Mouse (Mus musculus) kidney, postnatal 0 days (tissue): Measurements from ENCODE around the gene Nlrc3. TPM values are rescaled to one million over a fixed set of nuclear protein-coding genes. Genes with fewer than 3 reads are reported as not detected.

ENCODE experiments used
- ATAC-seq: fragments of 200-750 bp; cut with Nextera tagmentation; replicated peaks from 2 replicates; pipeline ENCODE4 v1.8.0; 2017; ENCODE audit warnings: low read depth, moderate number of reproducible peaks, moderate TSS enrichment, moderate library complexity; ENCODE audit not compliant: low FRiP score
- DNase-seq: peaks from one replicate; pipeline ENCODE4 v3.0.0-alpha.2; 2016; ENCODE audit warnings: low spot score
- H3K27ac ChIP-seq: fragments of 300-500 bp; sonication (generic); 2 replicates; pipeline ENCODE4 v1.5.1; 2014; ENCODE audit warnings: mild to moderate bottlenecking
- H3K27me3 ChIP-seq: fragments of 300-500 bp; sonication (generic); 2 replicates; pipeline ENCODE4 v1.6.1; 2014; ENCODE audit warnings: low read length, mixed read lengths; ENCODE audit not compliant: insufficient read depth
- H3K36me3 ChIP-seq: fragments of 300-500 bp; sonication (generic); 2 replicates; pipeline ENCODE4 v1.6.1; 2014; ENCODE audit warnings: low read length, mixed read lengths; ENCODE audit not compliant: insufficient read depth
- H3K4me1 ChIP-seq: fragments of 300-500 bp; sonication (generic); replicated peaks from 2 replicates; pipeline ENCODE4 v1.6.1; 2014; ENCODE audit warnings: antibody characterized with exemption, low read length, mixed read lengths; ENCODE audit not compliant: insufficient read depth
- H3K4me2 ChIP-seq: fragments of 300-500 bp; sonication (generic); 2 replicates; pipeline ENCODE4 v1.6.1; 2014; ENCODE audit warnings: mild to moderate bottlenecking, low read length, moderate library complexity, mixed read lengths
- H3K4me3 ChIP-seq: fragments of 300-500 bp; sonication (generic); replicated peaks from 2 replicates; pipeline ENCODE4 v1.5.1; 2014; ENCODE audit warnings: low read depth, low read length
- H3K9ac ChIP-seq: fragments of 300-500 bp; sonication (generic); 2 replicates; pipeline ENCODE4 v1.6.1; 2014; ENCODE audit warnings: low read depth, low read length
- H3K9me3 ChIP-seq: fragments of 300-500 bp; sonication (generic); replicated peaks from 2 replicates; pipeline ENCODE4 v1.6.1; 2016; ENCODE audit warnings: low read length, inconsistent platforms, mixed read lengths
- CTCF ChIP-seq: IDR thresholded peaks from 2 replicates; pipeline ENCODE4 v1.5.1; 2016; ENCODE audit warnings: antibody characterized with exemption, low read depth, mild to moderate bottlenecking, moderate library complexity
- WGBS: fragments of 180-500 bp; shearing (Covaris S2); extraction: QIAGEN DNeasy Blood & Tissue Kit; methylation state at CpG from one replicate; pipeline ENCODE4 v1.1.7; 2014; 5-methylcytosine and 5-hydroxymethylcytosine counted together
- polyA plus RNA-seq: library from polyadenylated mRNA; unstranded; fragments of >200 nt; fragmentation: Nextera tagmentation; extraction: Ambion mirVana; gene quantifications from 2 replicates; pipeline ENCODE4 v1.2.1, GENCODE M21; 2015

Gene Nlrc3
- polyA plus RNA-seq, 1 experiment from 2014 or later: 1.1 TPM

DNA sequence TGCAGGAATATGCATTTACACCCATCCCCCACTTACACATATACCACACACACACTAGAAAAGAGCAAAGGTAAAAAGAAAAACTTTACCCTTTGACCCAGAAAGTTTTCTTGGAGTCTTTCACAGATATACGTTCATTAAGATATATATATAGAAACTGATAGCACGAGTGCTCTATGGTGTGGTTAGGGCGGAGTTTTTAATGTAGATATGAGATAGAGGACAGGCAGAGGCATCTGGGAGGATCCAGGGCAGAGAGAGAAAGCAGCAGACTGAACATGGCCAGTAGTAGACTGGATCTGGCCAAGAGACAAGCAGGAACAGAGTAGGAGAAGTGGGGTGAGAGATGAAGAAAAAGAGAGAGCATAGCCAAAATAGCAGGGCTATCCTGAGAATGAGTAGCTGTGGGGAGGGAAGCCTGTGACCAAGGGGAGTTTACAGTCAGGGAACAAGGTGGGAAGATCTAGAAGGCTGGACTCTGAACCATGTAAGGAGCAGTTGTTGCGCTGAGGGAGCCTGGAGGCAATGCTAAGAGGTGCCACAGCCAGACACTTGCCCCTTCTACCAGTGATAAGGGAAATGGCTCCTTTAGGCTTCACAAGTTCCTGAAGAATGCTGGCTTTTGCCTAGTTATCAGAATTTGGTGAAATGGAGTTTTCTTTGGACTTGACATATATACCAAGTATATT, 36.6 kb upstream of the Nlrc3 start:
- Histone ChIP-seq H3K27me3 (no peaks in the 10 kb centered on the region), H3K36me3 (no peaks in the 10 kb centered on the region), H3K9me3 (no peaks in the 10 kb centered on the region), H3K4me2 (no peak overlapping the region), H3K4me3 (no peak overlapping the region), H3K9ac (no peak overlapping the region), H3K27ac (no peak overlapping the region), H3K4me1 (no peaks in the 10 kb centered on the region)
- DNase-seq: no peak
- no peak for ATAC-seq
- TF ChIP-seq CTCF: no peak
- WGBS: 77% methylated on average over 4 of the region's 4 CpGs

DNA sequence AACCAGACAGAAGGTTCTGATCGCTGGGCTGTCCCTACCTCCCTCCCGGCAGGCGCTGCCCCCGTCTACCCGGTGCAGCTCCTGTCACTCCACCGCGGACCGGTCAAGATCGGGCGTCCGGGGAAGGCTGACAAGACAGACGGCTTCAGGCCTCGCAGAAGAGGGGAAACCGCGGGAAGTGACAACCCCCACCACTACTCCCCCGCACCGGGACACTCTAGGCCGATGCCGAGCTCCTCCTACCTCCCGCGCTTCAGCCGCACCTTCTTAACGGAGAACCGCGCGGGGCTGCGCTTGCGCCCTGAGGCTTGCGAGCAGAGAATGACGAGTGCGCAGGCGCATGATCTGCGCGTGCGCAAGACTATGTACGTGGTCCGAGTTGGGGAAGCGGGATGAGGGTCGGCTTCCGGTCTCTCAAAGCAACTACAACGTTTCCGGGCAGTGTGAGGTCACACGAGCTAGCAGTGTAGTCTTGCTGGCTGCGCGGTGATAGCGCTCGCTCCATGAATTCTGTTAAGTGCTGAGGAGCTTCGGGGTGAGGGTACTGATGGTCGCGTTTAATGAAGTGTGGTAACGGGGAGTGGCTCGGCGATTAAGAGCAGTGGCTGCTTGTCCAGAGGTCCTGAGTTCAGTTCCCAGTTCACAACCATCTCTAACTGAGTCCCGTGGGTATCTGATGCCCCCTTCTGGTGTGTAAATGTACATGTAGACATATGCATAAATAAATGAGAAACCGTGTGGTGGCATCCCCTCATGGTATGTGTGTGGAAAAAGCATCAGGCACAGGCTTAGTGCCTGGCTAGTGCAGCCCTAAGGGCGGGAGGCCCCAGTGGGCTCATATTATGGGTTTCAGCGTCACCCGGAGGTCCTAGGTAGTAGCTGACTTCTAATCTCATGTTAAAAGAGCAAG, 27.3 kb upstream of the Nlrc3 start, which contains the start of gene Slx4:
Gene Slx4 (minus strand): TSS at position 282 of the 910 bp plus-strand sequence.
- H3K36me3 ChIP-seq: peaks cover 21% of the 10 kb centered on the region

GRCm38 (mm10) chr16:3988410-3988809, 12.0 kb upstream of the Nlrc3 start:
- Histone ChIP-seq H3K36me3 (peaks cover 89% of the 10 kb centered on the region), H3K4me2 (no peak overlapping the region), H3K9ac (no peak overlapping the region), H3K9me3 (no peaks in the 10 kb centered on the region), H3K27ac (no peak overlapping the region), H3K4me3 (no peak overlapping the region), H3K27me3 (no peaks in the 10 kb centered on the region), H3K4me1 (no peaks in the 10 kb centered on the region)
- TF ChIP-seq CTCF: no peak
- DNase-seq (no peak), ATAC-seq (no peak)
- 88% methylated on average over 4 of the region's 4 CpGs for WGBS

More for the DNA sequence above, 27.3 kb upstream of the Nlrc3 start, which contains the start of gene Slx4:
- ATAC-seq (peak; percentile 98), DNase-seq (peak; percentile 99)
- Histone ChIP-seq H3K27ac (peak within 1 kb of the TSS; percentile 88), H3K27me3 (no peaks in the 10 kb centered on the region), H3K4me1 (peaks cover 9% of the 10 kb centered on the region; the same call in 1 of the 2 replicates), H3K9me3 (no peaks in the 10 kb centered on the region), H3K4me2 (peak within 1 kb of the TSS; percentile 93), H3K4me3 (peak within 1 kb of the TSS; percentile 79), H3K9ac (peak within 1 kb of the TSS; percentile 81)
- WGBS: 2% methylated on average over 58 of the region's 58 CpGs
- peak; percentile 68 for TF ChIP-seq CTCF

DNA sequence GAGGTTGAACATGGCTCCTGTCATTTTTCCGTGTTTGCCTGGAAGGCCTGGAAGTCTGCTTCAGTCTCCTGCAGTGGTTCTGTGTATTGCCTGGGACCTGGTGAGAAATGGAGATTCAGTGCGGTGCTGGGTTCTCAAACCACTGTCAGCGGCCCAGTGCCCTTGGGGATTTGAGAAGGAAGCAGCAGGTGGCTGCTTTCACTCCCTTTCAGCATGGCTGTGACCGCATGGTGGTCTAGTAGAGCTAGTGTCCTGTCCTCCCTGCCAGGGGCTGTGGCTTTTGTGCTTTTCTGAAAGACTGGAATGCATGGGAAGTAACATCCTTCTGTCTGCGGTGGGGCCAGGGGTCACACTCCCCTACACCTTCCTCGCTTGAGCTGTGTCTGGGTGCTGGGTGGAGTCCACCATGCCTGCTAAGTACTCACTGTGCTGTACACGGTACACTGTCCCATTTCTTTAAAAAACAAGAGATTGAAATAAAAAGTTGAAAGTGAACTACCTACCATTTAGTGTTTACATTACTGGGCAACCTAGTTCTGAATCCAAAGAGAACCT, 6.8 kb upstream of the Nlrc3 start:
- Histone ChIP-seq H3K36me3 (peaks cover 80% of the 10 kb centered on the region), H3K9ac (no peak overlapping the region), H3K4me2 (no peak overlapping the region), H3K9me3 (no peaks in the 10 kb centered on the region), H3K4me1 (no peaks in the 10 kb centered on the region), H3K27me3 (no peaks in the 10 kb centered on the region), H3K27ac (no peak overlapping the region), H3K4me3 (no peak overlapping the region)
- ATAC-seq (no peak), DNase-seq (no peak)
- no peak for TF ChIP-seq CTCF
- 70% methylated on average over 7 of the region's 7 CpGs for WGBS

DNA sequence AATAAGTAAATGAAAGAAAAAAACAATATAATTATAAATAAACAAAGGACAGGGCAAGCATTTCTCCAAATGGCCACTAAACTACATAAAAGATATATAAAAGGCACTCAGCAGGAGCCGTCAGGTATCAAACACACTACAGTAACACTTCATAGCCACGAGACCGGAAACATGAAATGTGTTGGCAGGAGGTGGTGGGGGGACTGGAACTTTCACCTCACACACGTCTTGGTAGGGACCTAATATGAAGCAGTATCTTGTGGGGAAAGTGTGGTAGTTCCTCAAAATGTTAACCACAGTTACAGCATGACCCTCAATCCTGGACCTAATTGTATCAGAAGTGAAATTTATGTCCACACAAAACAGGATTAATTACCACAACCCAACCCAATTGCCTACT, 5.7 kb upstream of the Nlrc3 start:
- no peaks in the 10 kb centered on the region for H3K9me3 ChIP-seq
- H3K9ac ChIP-seq: no peak overlapping the region
- WGBS: 86% methylated on average over 4 of the region's 4 CpGs
- H3K27ac ChIP-seq: no peak overlapping the region
- H3K36me3 ChIP-seq: peaks cover 75% of the 10 kb centered on the region
- no peaks in the 10 kb centered on the region; the same call in 1 of the 2 replicates for H3K4me1 ChIP-seq
- no peak overlapping the region for H3K4me3 ChIP-seq
- ATAC-seq (no peak), DNase-seq (no peak)
- H3K27me3 ChIP-seq: no peaks in the 10 kb centered on the region
- H3K4me2 ChIP-seq: no peak overlapping the region
- no peak for TF ChIP-seq CTCF

DNA sequence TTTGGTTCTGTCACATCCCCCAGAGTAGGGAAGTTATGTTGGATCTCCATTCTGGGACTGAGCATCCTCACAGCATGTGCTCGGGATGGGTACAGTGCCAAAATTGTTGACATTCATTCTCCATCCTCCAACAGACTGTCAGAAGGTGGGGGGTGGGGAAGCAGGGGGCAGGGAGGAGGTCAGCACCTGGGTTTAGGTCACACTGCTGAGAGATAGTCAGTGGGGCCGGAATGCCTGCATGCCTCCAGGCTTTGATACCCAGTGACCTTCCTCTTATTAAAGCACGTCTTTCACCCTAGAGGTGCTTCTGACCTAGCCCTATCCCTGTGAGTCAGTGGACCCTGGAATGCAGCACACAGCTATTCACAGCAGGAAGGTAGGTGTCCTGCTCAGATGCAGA, 280 bp upstream of the Nlrc3 start:
- Histone ChIP-seq H3K9me3 (no peaks in the 10 kb centered on the region), H3K4me3 (no peak overlapping the region), H3K4me2 (no peak overlapping the region), H3K9ac (no peak overlapping the region), H3K36me3 (peaks cover 31% of the 10 kb centered on the region), H3K27me3 (no peaks in the 10 kb centered on the region), H3K4me1 (peaks cover 6% of the 10 kb centered on the region; the same call in 1 of the 2 replicates), H3K27ac (peak overlapping the region; percentile 47; the same call in 1 of the 2 replicates)
- no peak for TF ChIP-seq CTCF
- WGBS: 33% methylated on average over 3 of the region's 3 CpGs
- DNase-seq (no peak), ATAC-seq (0 out of 2 replicates have a peak, but pooled peaks have one; percentile 23)
